Mouse (Mus musculus): ENCODE measurements at regions not wholly inside any gene's neighbourhood (a gene's known extent, or its start where the extent isn't known, plus 50 kb on each side); places are given as distances from the start of the nearest gene placed in this dataset.
"Not testable (repeated sequence)": the region's sequence is repeated elsewhere in the genome, so short reads cannot be mapped to it uniquely, and the experiment has no call there.

GRCm38 (mm10) chr13:6829346-6829745 lies 180.8 kb upstream of the Pfkp start:
- Histone ChIP-seq H3K4me3 (ENCODE audit: low read depth, low read length) (no peak overlapping the region), H3K9me3 (ENCODE audit: control insufficient read depth, low read length) (no peaks in the 10 kb centered on the region), H3K9ac (ENCODE audit: low read length) (no peak overlapping the region), H3K36me3 (ENCODE audit: control insufficient read depth, insufficient read depth, low read length) (no peaks in the 10 kb centered on the region), H3K27me3 (ENCODE audit: control insufficient read depth, insufficient read depth, low read length) (no peaks in the 10 kb centered on the region), H3K4me2 (ENCODE audit: low read depth, severe bottlenecking) (no peak overlapping the region), H3K4me1 (ENCODE audit: control insufficient read depth, insufficient read depth, low read length) (no peaks in the 10 kb centered on the region), H3K27ac (replicated peaks; ENCODE audit: low read depth, low read length) (no peak overlapping the region)
- DNase-seq (ENCODE audit: low spot score) (no peak), ATAC-seq (ENCODE audit: insufficient number of reproducible peaks, low FRiP score, low TSS enrichment, low read depth) (no peak)
- WGBS: 89% methylated on average over 5 of the region's 5 CpGs

- not testable (repeated sequence) for H3K27me3 ChIP-seq (ENCODE audit: control insufficient read depth, insufficient read depth, low read length); H3K36me3 ChIP-seq (ENCODE audit: control insufficient read depth, insufficient read depth, low read length); H3K4me1 ChIP-seq (ENCODE audit: control insufficient read depth, insufficient read depth, low read length); H3K4me2 ChIP-seq (ENCODE audit: low read depth, severe bottlenecking); H3K9ac ChIP-seq (ENCODE audit: low read length); DNase-seq (ENCODE audit: low spot score); H3K9me3 ChIP-seq (ENCODE audit: control insufficient read depth, low read length); ATAC-seq (ENCODE audit: insufficient number of reproducible peaks, low FRiP score, low TSS enrichment, low read depth); H3K27ac ChIP-seq (replicated peaks; ENCODE audit: low read depth, low read length); H3K4me3 ChIP-seq (ENCODE audit: low read depth, low read length)
- WGBS: 82% methylated on average over 8 of the region's 8 CpGs
Measured at GRCm38 (mm10) chr13:6828601-6829330, 180.2 kb upstream of the Pfkp start.

GRCm38 (mm10) chr13:6802243-6803157 lies 153.9 kb upstream of the Pfkp start:
- H3K4me2 ChIP-seq (ENCODE audit: low read depth, severe bottlenecking): no peak overlapping the region
- no peaks in the 10 kb centered on the region for H3K9me3 ChIP-seq (ENCODE audit: control insufficient read depth, low read length)
- H3K36me3 ChIP-seq (ENCODE audit: control insufficient read depth, insufficient read depth, low read length): no peaks in the 10 kb centered on the region
- H3K4me1 ChIP-seq (ENCODE audit: control insufficient read depth, insufficient read depth, low read length): no peaks in the 10 kb centered on the region
- H3K27ac ChIP-seq (replicated peaks; ENCODE audit: low read depth, low read length): no peak overlapping the region
- no peak overlapping the region for H3K4me3 ChIP-seq (ENCODE audit: low read depth, low read length)
- ATAC-seq (ENCODE audit: insufficient number of reproducible peaks, low FRiP score, low TSS enrichment, low read depth) (no peak), DNase-seq (ENCODE audit: low spot score) (no peak)
- WGBS: 74% methylated on average over 5 of the region's 5 CpGs
- H3K27me3 ChIP-seq (ENCODE audit: control insufficient read depth, insufficient read depth, low read length): no peaks in the 10 kb centered on the region
- H3K9ac ChIP-seq (ENCODE audit: low read length): no peak overlapping the region

GRCm38 (mm10) chr13:6767936-6768588 lies 119.5 kb upstream of the Pfkp start:
- no peak for DNase-seq (ENCODE audit: low spot score)

GRCm38 (mm10) chr13:6757151-6757550 lies 108.6 kb upstream of the Pfkp start:
- Histone ChIP-seq H3K4me2 (ENCODE audit: low read depth, severe bottlenecking) (no peak overlapping the region), H3K27ac (replicated peaks; ENCODE audit: low read depth, low read length) (no peak overlapping the region), H3K27me3 (ENCODE audit: control insufficient read depth, insufficient read depth, low read length) (no peaks in the 10 kb centered on the region), H3K4me1 (ENCODE audit: control insufficient read depth, insufficient read depth, low read length) (no peaks in the 10 kb centered on the region), H3K36me3 (ENCODE audit: control insufficient read depth, insufficient read depth, low read length) (no peaks in the 10 kb centered on the region), H3K9ac (ENCODE audit: low read length) (no peak overlapping the region), H3K9me3 (ENCODE audit: control insufficient read depth, low read length) (no peaks in the 10 kb centered on the region), H3K4me3 (ENCODE audit: low read depth, low read length) (no peak overlapping the region)
- WGBS: 85% methylated on average over 1 of the region's 1 CpGs
- DNase-seq (ENCODE audit: low spot score) (peak; percentile 4), ATAC-seq (ENCODE audit: insufficient number of reproducible peaks, low FRiP score, low TSS enrichment, low read depth) (no peak)

More at GRCm38 (mm10) chr13:6767936-6768588, 119.5 kb upstream of the Pfkp start:
- no peak overlapping the region for H3K4me3 ChIP-seq (ENCODE audit: low read depth, low read length)
- no peak for ATAC-seq (ENCODE audit: insufficient number of reproducible peaks, low FRiP score, low TSS enrichment, low read depth)
- WGBS: 78% methylated on average over 6 of the region's 6 CpGs
- no peak overlapping the region for H3K27ac ChIP-seq (replicated peaks; ENCODE audit: low read depth, low read length)
- H3K4me1 ChIP-seq (ENCODE audit: control insufficient read depth, insufficient read depth, low read length): no peaks in the 10 kb centered on the region
- no peaks in the 10 kb centered on the region for H3K36me3 ChIP-seq (ENCODE audit: control insufficient read depth, insufficient read depth, low read length)
- no peak overlapping the region for H3K9ac ChIP-seq (ENCODE audit: low read length)
- no peaks in the 10 kb centered on the region for H3K9me3 ChIP-seq (ENCODE audit: control insufficient read depth, low read length)
- H3K4me2 ChIP-seq (ENCODE audit: low read depth, severe bottlenecking): no peak overlapping the region
- H3K27me3 ChIP-seq (ENCODE audit: control insufficient read depth, insufficient read depth, low read length): no peaks in the 10 kb centered on the region

GRCm38 (mm10) chr13:6751599-6751998 lies 103.0 kb upstream of the Pfkp start:
- H3K36me3 ChIP-seq (ENCODE audit: control insufficient read depth, insufficient read depth, low read length): no peaks in the 10 kb centered on the region
- DNase-seq (ENCODE audit: low spot score): no peak
- H3K27ac ChIP-seq (replicated peaks; ENCODE audit: low read depth, low read length): no peak overlapping the region
- no peak for ATAC-seq (ENCODE audit: insufficient number of reproducible peaks, low FRiP score, low TSS enrichment, low read depth)
- WGBS: 86% methylated on average over 5 of the region's 5 CpGs
- H3K4me2 ChIP-seq (ENCODE audit: low read depth, severe bottlenecking): no peak overlapping the region
- H3K4me3 ChIP-seq (ENCODE audit: low read depth, low read length): no peak overlapping the region
- no peaks in the 10 kb centered on the region for H3K27me3 ChIP-seq (ENCODE audit: control insufficient read depth, insufficient read depth, low read length)
- no peaks in the 10 kb centered on the region for H3K4me1 ChIP-seq (ENCODE audit: control insufficient read depth, insufficient read depth, low read length)
- H3K9ac ChIP-seq (ENCODE audit: low read length): no peak overlapping the region
- no peaks in the 10 kb centered on the region for H3K9me3 ChIP-seq (ENCODE audit: control insufficient read depth, low read length)

- H3K4me1 ChIP-seq (ENCODE audit: control insufficient read depth, insufficient read depth, low read length): no peaks in the 10 kb centered on the region
- H3K4me3 ChIP-seq (ENCODE audit: low read depth, low read length): no peak overlapping the region
- no peak for DNase-seq (ENCODE audit: low spot score)
- ATAC-seq (ENCODE audit: insufficient number of reproducible peaks, low FRiP score, low TSS enrichment, low read depth): no peak
- 32% methylated on average over 1 of the region's 1 CpGs for WGBS
- no peaks in the 10 kb centered on the region for H3K27me3 ChIP-seq (ENCODE audit: control insufficient read depth, insufficient read depth, low read length)
- H3K4me2 ChIP-seq (ENCODE audit: low read depth, severe bottlenecking): no peak overlapping the region
- no peaks in the 10 kb centered on the region for H3K36me3 ChIP-seq (ENCODE audit: control insufficient read depth, insufficient read depth, low read length)
- H3K9me3 ChIP-seq (ENCODE audit: control insufficient read depth, low read length): no peaks in the 10 kb centered on the region
- no peak overlapping the region for H3K27ac ChIP-seq (replicated peaks; ENCODE audit: low read depth, low read length)
- no peak overlapping the region for H3K9ac ChIP-seq (ENCODE audit: low read length)
Measured at GRCm38 (mm10) chr13:6751149-6751548, 102.6 kb upstream of the Pfkp start.

GRCm38 (mm10) chr13:6741916-6742315 lies 93.3 kb upstream of the Pfkp start:
- Histone ChIP-seq H3K4me3 (ENCODE audit: low read depth, low read length) (no peak overlapping the region), H3K4me1 (ENCODE audit: control insufficient read depth, insufficient read depth, low read length) (no peaks in the 10 kb centered on the region), H3K9me3 (ENCODE audit: control insufficient read depth, low read length) (no peaks in the 10 kb centered on the region), H3K9ac (ENCODE audit: low read length) (no peak overlapping the region), H3K4me2 (ENCODE audit: low read depth, severe bottlenecking) (no peak overlapping the region), H3K27me3 (ENCODE audit: control insufficient read depth, insufficient read depth, low read length) (no peaks in the 10 kb centered on the region), H3K27ac (replicated peaks; ENCODE audit: low read depth, low read length) (no peak overlapping the region), H3K36me3 (ENCODE audit: control insufficient read depth, insufficient read depth, low read length) (no peaks in the 10 kb centered on the region)
- DNase-seq (ENCODE audit: low spot score) (no peak), ATAC-seq (ENCODE audit: insufficient number of reproducible peaks, low FRiP score, low TSS enrichment, low read depth) (no peak)
- WGBS: 87% methylated on average over 4 of the region's 4 CpGs

Data from limb, embryonic 11.5 days (tissue).